ENCODE assay signal across 8 mouse cellular contexts in genomic region chr14:21994061-21994990, GRCm38 (mm10). TPM values are rescaled to one million over a fixed set of nuclear protein-coding genes. Genes with fewer than 3 reads are reported as not detected.
DNase-seq lines count a peak whose midpoint lies in the region; ATAC-seq and TF ChIP-seq lines count a peak whose summit lies in the region.

No protein-coding gene starts in this region.

- peak; percentile 44 for DNase-seq in lung, adult 2 months
- DNase-seq in lung, postnatal 14 days: no peak
- DNase-seq in retina, embryonic 14.5 days (ENCODE audit: low spot score): peak; percentile 16
- no peak for DNase-seq in frontal cortex, postnatal 10 days (ENCODE audit: low spot score in 2 of 2)
- DNase-seq in urinary bladder, postnatal 25 days (ENCODE audit: low spot score): no peak

- H3K9me3 ChIP-seq in embryonic facial prominence, embryonic 13.5 days: no peaks in the 10 kb centered on the region
- H3K9me3 ChIP-seq in intestine, embryonic 16.5 days (ENCODE audit: control insufficient read depth, low read length): no peaks in the 10 kb centered on the region
- no peaks in the 10 kb centered on the region for H3K9me3 ChIP-seq in liver, embryonic 16.5 days (replicated peaks; ENCODE audit: control insufficient read depth, low read length)

- peaks cover 72% of the 10 kb centered on the region for H3K27me3 ChIP-seq in embryonic facial prominence, embryonic 13.5 days
- H3K27me3 ChIP-seq in intestine, embryonic 16.5 days (replicated peaks; ENCODE audit: control insufficient read depth, insufficient read depth, low read length): no peaks in the 10 kb centered on the region
- H3K27me3 ChIP-seq in liver, embryonic 16.5 days (ENCODE audit: control insufficient read depth, insufficient read depth, low read depth, low read length): peaks cover 72% of the 10 kb centered on the region

- 0 out of 2 replicates have a peak, but pooled peaks have one; percentile 20 for TF ChIP-seq POLR2A in lung, adult 2 months (IDR thresholded peaks at IDR 0.05; ENCODE audit: borderline replicate concordance, extremely low read depth, low read depth, low read length)

- peak overlapping the region; percentile 69 for H3K9ac ChIP-seq in embryonic facial prominence, embryonic 13.5 days
- H3K9ac ChIP-seq in intestine, embryonic 16.5 days (ENCODE audit: low read depth, low read length): peak overlapping the region; percentile 82
- H3K9ac ChIP-seq in liver, embryonic 16.5 days (ENCODE audit: low read depth, low read length): no peak overlapping the region

- H3K27ac ChIP-seq in embryonic facial prominence, embryonic 13.5 days: peak overlapping the region; percentile 70
- H3K27ac ChIP-seq in intestine, embryonic 16.5 days (ENCODE audit: low read length): peak overlapping the region; percentile 95
- H3K27ac ChIP-seq in liver, embryonic 16.5 days (ENCODE audit: low read length): no peak overlapping the region

- no peak for TF ChIP-seq CTCF in lung, adult 2 months (IDR thresholded peaks at IDR 0.05; ENCODE audit: insufficient read depth, low read length)

- H3K4me3 ChIP-seq in lung, adult 2 months (replicated peaks; ENCODE audit: extremely low read depth, low read depth, low read length): peak overlapping the region; percentile 79
- H3K4me3 ChIP-seq in embryonic facial prominence, embryonic 13.5 days: peak overlapping the region; percentile 52
- peak overlapping the region; percentile 81 for H3K4me3 ChIP-seq in intestine, embryonic 16.5 days (ENCODE audit: low read length)
- peak overlapping the region; percentile 48 for H3K4me3 ChIP-seq in liver, embryonic 16.5 days (ENCODE audit: low read depth, low read length)

- peaks cover 6% of the 10 kb centered on the region; the same call in 1 of the 2 replicates for H3K4me1 ChIP-seq in lung, adult 2 months (ENCODE audit: control insufficient read depth, insufficient read depth, low read length)
- peaks cover 44% of the 10 kb centered on the region for H3K4me1 ChIP-seq in embryonic facial prominence, embryonic 13.5 days
- peaks cover 20% of the 10 kb centered on the region for H3K4me1 ChIP-seq in intestine, embryonic 16.5 days (ENCODE audit: control insufficient read depth, insufficient read depth, low read length)
- H3K4me1 ChIP-seq in liver, embryonic 16.5 days (ENCODE audit: control insufficient read depth, low read depth, low read length): peaks cover 3% of the 10 kb centered on the region

- peak overlapping the region; percentile 77 for H3K4me2 ChIP-seq in embryonic facial prominence, embryonic 13.5 days
- peak overlapping the region; percentile 63 for H3K4me2 ChIP-seq in intestine, embryonic 16.5 days (ENCODE audit: low read depth, low read length)
- H3K4me2 ChIP-seq in liver, embryonic 16.5 days (ENCODE audit: low read depth, low read length): peak overlapping the region; percentile 61

- no peaks in the 10 kb centered on the region for H3K36me3 ChIP-seq in embryonic facial prominence, embryonic 13.5 days
- H3K36me3 ChIP-seq in intestine, embryonic 16.5 days (ENCODE audit: control insufficient read depth, insufficient read depth, low read length): no peaks in the 10 kb centered on the region
- H3K36me3 ChIP-seq in liver, embryonic 16.5 days (ENCODE audit: control insufficient read depth, insufficient read depth): no peaks in the 10 kb centered on the region

- ATAC-seq in embryonic facial prominence, embryonic 13.5 days (ENCODE audit: insufficient number of reproducible peaks, insufficient read depth, low FRiP score, low TSS enrichment, low read depth): no peak
- no peak for ATAC-seq in intestine, embryonic 16.5 days
- ATAC-seq in liver, embryonic 16.5 days (ENCODE audit: low read depth): no peak

- WGBS in lung, adult 2 months: 17% methylated on average over 44 of the region's 44 CpGs
- 3% methylated on average over 44 of the region's 44 CpGs for WGBS in embryonic facial prominence, embryonic 13.5 days
- WGBS in intestine, embryonic 16.5 days: 7% methylated on average over 44 of the region's 44 CpGs
- 4% methylated on average over 44 of the region's 44 CpGs for WGBS in liver, embryonic 16.5 days (ENCODE audit: insufficient replicate concordance)

RNA-seq across cellular contexts. Expression of gene Zfp503, which starts 4.9 kb away (rescaled TPM):
- polyA plus RNA-seq in lung, adult 2 months (2012; rRNA removed): 48.6 and 75.9 TPM in 2 replicates
- polyA plus RNA-seq in embryonic facial prominence, embryonic 13.5 days (2015; fragmentation: Nextera tagmentation; extraction: Ambion mirVana): 25.9 and 30.5 TPM in 2 replicates
- 5.1 and 7.2 TPM in 2 replicates for polyA plus RNA-seq in intestine, embryonic 16.5 days (2015; fragmentation: Nextera tagmentation; extraction: Ambion mirVana)
- polyA plus RNA-seq in liver, embryonic 16.5 days (2015; fragmentation: Nextera tagmentation; extraction: Ambion mirVana): 0.49 and 0.61 TPM in 2 replicates

RNA-seq across cellular contexts. Expression of gene Lrmda, which starts 25.2 kb away (rescaled TPM):
- polyA plus RNA-seq in lung, adult 2 months (2012; rRNA removed): 1.3 and 1.8 TPM in 2 replicates
- polyA plus RNA-seq in embryonic facial prominence, embryonic 13.5 days (2015; fragmentation: Nextera tagmentation; extraction: Ambion mirVana): 0.52 and 1.2 TPM in 2 replicates
- polyA plus RNA-seq in intestine, embryonic 16.5 days (2015; fragmentation: Nextera tagmentation; extraction: Ambion mirVana): 0.53 and 0.81 TPM in 2 replicates
- 0.46 TPM in 2 replicates for polyA plus RNA-seq in liver, embryonic 16.5 days (2015; fragmentation: Nextera tagmentation; extraction: Ambion mirVana)

Comparison
In these comparisons a context has a peak if more than half of its experiments do, and no peak if none do; other contexts are left out.
1. DNase-seq: peak in lung, adult 2 months (single experiment) and retina, embryonic 14.5 days (single experiment); none in lung, postnatal 14 days (single experiment), frontal cortex, postnatal 10 days (0 of 2) and urinary bladder, postnatal 25 days (single experiment).
2. Peak in every context shown above with its lines, with median percentiles within 50 percentile points of each other: H3K4me3 ChIP-seq and H3K4me2 ChIP-seq.